Mouse (Mus musculus) telencephalon, adult 2 months (tissue): ENCODE measurements at regions not wholly inside any gene's neighbourhood (a gene's known extent, or its start where the extent isn't known, plus 50 kb on each side); places are given as distances from the start of the nearest gene placed in this dataset.
A peak's percentile ranks its signal among the peaks of the same experiment; 100 is the strongest.

ENCODE experiments used
- DNase-seq: peaks from one replicate; pipeline ENCODE4 v3.0.0-alpha.2; 2011; ENCODE audit warnings: low read depth, low spot score

- DNase-seq: peak; percentile 53
Observed at GRCm38 (mm10) chr4:56070664-56071334, 538.5 kb upstream of the Klf4 start.

GRCm38 (mm10) chr4:56068859-56069258 is 536.6 kb upstream of the Klf4 start:
- no peak for DNase-seq

GRCm38 (mm10) chr4:56064657-56065056 is 532.4 kb upstream of the Klf4 start:
- DNase-seq: no peak

GRCm38 (mm10) chr4:56051792-56052380 is 519.6 kb upstream of the Klf4 start:
- no peak for DNase-seq

- DNase-seq: no peak
Observed at GRCm38 (mm10) chr4:56039327-56039726, 507.1 kb upstream of the Klf4 start.

GRCm38 (mm10) chr4:56036334-56036733 is 504.1 kb upstream of the Klf4 start:
- no peak for DNase-seq

- DNase-seq: no peak
Observed at GRCm38 (mm10) chr4:56035543-56035942, 503.3 kb upstream of the Klf4 start.

GRCm38 (mm10) chr4:56028441-56028840 is 496.2 kb upstream of the Klf4 start:
- no peak for DNase-seq

- no peak for DNase-seq
Observed at GRCm38 (mm10) chr4:56027258-56027657, 495.0 kb upstream of the Klf4 start.

GRCm38 (mm10) chr4:56024478-56024877 is 492.2 kb upstream of the Klf4 start:
- no peak for DNase-seq

- DNase-seq: no peak
Observed at GRCm38 (mm10) chr4:56018212-56018611, 485.9 kb upstream of the Klf4 start.

- DNase-seq: no peak
Observed at GRCm38 (mm10) chr4:56015481-56015880, 483.2 kb upstream of the Klf4 start.

GRCm38 (mm10) chr4:56008287-56008686 is 476.0 kb upstream of the Klf4 start:
- no peak for DNase-seq

GRCm38 (mm10) chr4:56004227-56004626 is 472.0 kb upstream of the Klf4 start:
- DNase-seq: no peak

GRCm38 (mm10) chr4:56001312-56001731 is 469.1 kb upstream of the Klf4 start:
- no peak for DNase-seq

- DNase-seq: no peak
Observed at GRCm38 (mm10) chr4:55984026-55984425, 451.8 kb upstream of the Klf4 start.

- DNase-seq: no peak
Observed at GRCm38 (mm10) chr4:55978539-55978938, 446.3 kb upstream of the Klf4 start.

- no peak for DNase-seq
Observed at GRCm38 (mm10) chr4:55976265-55976664, 444.0 kb upstream of the Klf4 start.

GRCm38 (mm10) chr4:55973706-55974105 is 441.4 kb upstream of the Klf4 start:
- no peak for DNase-seq

GRCm38 (mm10) chr4:55972235-55972819 is 440.1 kb upstream of the Klf4 start:
- peak; percentile 57 for DNase-seq

- no peak for DNase-seq
Observed at GRCm38 (mm10) chr4:55960063-55960462, 427.8 kb upstream of the Klf4 start.

GRCm38 (mm10) chr4:55953701-55954100 is 421.4 kb upstream of the Klf4 start:
- DNase-seq: no peak

- DNase-seq: no peak
Observed at GRCm38 (mm10) chr4:55952220-55952619, 420.0 kb upstream of the Klf4 start.
